Mouse (Mus musculus) intestine, embryonic 16.5 days (tissue): Measurements from ENCODE around the gene Gm20683. TPM values are rescaled to one million over a fixed set of nuclear protein-coding genes. Genes with fewer than 3 reads are reported as not detected.
A peak's percentile ranks its signal among the peaks of the same experiment; 100 is the strongest.

Source experiments
- ATAC-seq: fragments of 200-750 bp; cut with Nextera tagmentation; 2 replicates; pipeline ENCODE4 v1.8.0; 2017; ENCODE audit warnings: moderate TSS enrichment, moderate library complexity
- H3K27ac ChIP-seq: fragments of 300-500 bp; sonication (generic); 2 replicates; pipeline ENCODE4 v1.5.1; 2014; ENCODE audit warnings: mild to moderate bottlenecking, low read length
- H3K27me3 ChIP-seq: fragments of 300-500 bp; sonication (generic); replicated peaks from 2 replicates; pipeline ENCODE4 v1.6.1; 2014; ENCODE audit warnings: low read length, control low read depth, mixed read lengths; ENCODE audit not compliant: control insufficient read depth, insufficient read depth
- H3K36me3 ChIP-seq: fragments of 300-500 bp; sonication (generic); 2 replicates; pipeline ENCODE4 v1.6.1; 2014; ENCODE audit warnings: low read length, control low read depth; ENCODE audit not compliant: control insufficient read depth, insufficient read depth
- H3K4me1 ChIP-seq: fragments of 300-500 bp; sonication (generic); 2 replicates; pipeline ENCODE4 v1.6.1; 2014; ENCODE audit warnings: low read length, control low read depth, mixed read lengths; ENCODE audit not compliant: control insufficient read depth, insufficient read depth
- H3K4me2 ChIP-seq: fragments of 300-500 bp; sonication (generic); 2 replicates; pipeline ENCODE4 v1.6.1; 2014; ENCODE audit warnings: low read depth, low read length, control low read depth
- H3K4me3 ChIP-seq: fragments of 300-500 bp; sonication (generic); 2 replicates; pipeline ENCODE4 v1.5.1; 2014; ENCODE audit warnings: mild to moderate bottlenecking, low read length
- H3K9ac ChIP-seq: fragments of 300-500 bp; sonication (generic); 2 replicates; pipeline ENCODE4 v1.6.1; 2014; ENCODE audit warnings: low read depth, low read length
- H3K9me3 ChIP-seq: fragments of 300-500 bp; sonication (generic); 2 replicates; pipeline ENCODE4 v1.6.1; 2016; ENCODE audit warnings: low read length, control low read depth; ENCODE audit not compliant: control insufficient read depth
- WGBS: fragments of 180-500 bp; shearing (Covaris S2); extraction: QIAGEN DNeasy Blood & Tissue Kit; methylation state at CpG from one replicate; pipeline ENCODE4 v1.1.7; 2014; 5-methylcytosine and 5-hydroxymethylcytosine counted together
- polyA plus RNA-seq: library from polyadenylated mRNA; unstranded; fragments of >200 nt; fragmentation: Nextera tagmentation; extraction: Ambion mirVana; gene quantifications from 2 replicates; pipeline ENCODE4 v1.2.1, GENCODE M21; 2015

Gene Gm20683
- polyA plus RNA-seq, 1 experiment from 2014 or later = 2.3 TPM

- H3K9ac ChIP-seq = no peak overlapping the region
- no peak overlapping the region for H3K4me3 ChIP-seq
- no peak for ATAC-seq
- no peaks in the 10 kb centered on the region for H3K9me3 ChIP-seq
- WGBS = 22% methylated on average over 5 of the region's 5 CpGs
- H3K27me3 ChIP-seq = no peaks in the 10 kb centered on the region
- peaks cover 10% of the 10 kb centered on the region for H3K4me1 ChIP-seq
- peaks cover 14% of the 10 kb centered on the region; the same call in 1 of the 2 replicates for H3K36me3 ChIP-seq
- no peak overlapping the region for H3K27ac ChIP-seq
- no peak overlapping the region for H3K4me2 ChIP-seq
These were observed 39.5 kb upstream of the Gm20683 start for GRCm38 (mm10) chr17:25880913-25881641.

DNA sequence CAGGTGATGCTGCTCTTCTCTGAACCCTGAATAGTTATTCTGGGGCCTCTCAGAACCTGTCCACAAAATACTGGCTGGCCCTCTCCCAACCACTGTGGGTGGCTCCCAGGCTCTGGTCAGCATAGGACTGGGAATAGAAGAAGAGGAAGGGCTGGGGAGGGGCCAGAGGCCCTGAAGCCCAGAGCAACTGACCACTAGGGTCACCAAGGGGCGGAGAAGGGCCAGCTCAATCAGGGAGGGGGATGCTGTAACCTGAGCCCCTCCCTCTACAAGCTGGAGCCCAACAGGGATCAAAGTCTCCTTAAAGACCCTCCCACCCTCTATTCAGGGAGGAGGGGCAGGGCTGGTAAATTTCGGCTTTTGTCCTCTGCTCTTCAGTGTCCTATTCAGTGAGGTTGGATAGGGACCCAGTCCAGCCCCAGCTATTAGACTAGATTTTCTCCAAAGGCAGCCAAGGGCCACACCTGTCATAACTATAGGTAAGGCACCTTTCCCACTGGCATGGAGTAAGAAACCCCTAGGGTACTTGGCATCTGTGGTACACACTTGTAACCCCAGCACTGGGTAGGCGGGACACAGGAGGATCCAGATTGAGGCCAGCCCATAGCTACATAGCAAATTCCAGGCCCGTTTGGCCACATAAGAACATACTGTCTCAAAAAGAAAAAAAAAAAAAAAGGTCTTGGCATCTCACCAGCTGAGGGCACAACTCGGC is 38.8 kb upstream of the Gm20683 start, which contains the start of gene Wfikkn1:
Gene Wfikkn1, minus strand, starts transcription at position 663 of the 715 bp plus-strand sequence.
- no peak within 1 kb of the TSS for H3K4me3 ChIP-seq
- no peaks in the 10 kb centered on the region for H3K9me3 ChIP-seq
- H3K4me1 ChIP-seq = peaks cover 13% of the 10 kb centered on the region
- no peak within 1 kb of the TSS for H3K4me2 ChIP-seq
- H3K9ac ChIP-seq = no peak within 1 kb of the TSS
- H3K27me3 ChIP-seq = no peaks in the 10 kb centered on the region
- 39% methylated on average over 5 of the region's 5 CpGs for WGBS
- H3K36me3 ChIP-seq = peaks cover 14% of the 10 kb centered on the region; the same call in 1 of the 2 replicates
- no peak for ATAC-seq
- H3K27ac ChIP-seq = no peak within 1 kb of the TSS

DNA sequence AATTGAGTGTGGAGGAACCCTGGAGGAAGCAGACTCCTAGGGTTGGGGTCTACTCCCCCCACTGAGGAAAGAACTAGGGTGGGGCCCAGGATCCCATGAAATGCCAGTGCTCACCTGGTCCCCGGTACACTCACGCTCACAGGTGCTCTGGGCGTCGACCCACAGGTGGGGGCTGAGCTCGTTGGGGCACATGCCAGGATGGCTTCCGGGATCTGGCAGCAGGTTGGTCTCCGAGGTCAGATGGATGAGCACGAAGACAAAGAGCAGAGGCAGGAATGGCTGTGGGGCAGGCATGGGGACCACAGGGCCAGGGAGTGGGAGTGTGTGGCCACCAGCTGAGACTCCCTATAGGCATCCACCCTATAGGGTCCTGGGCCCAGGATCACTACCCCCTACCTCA is 38.2 kb upstream of the Gm20683 start:
- Histone ChIP-seq H3K27me3 (no peaks in the 10 kb centered on the region), H3K4me3 (no peak overlapping the region), H3K36me3 (peaks cover 14% of the 10 kb centered on the region; the same call in 1 of the 2 replicates), H3K4me2 (no peak overlapping the region), H3K9me3 (no peaks in the 10 kb centered on the region), H3K27ac (no peak overlapping the region), H3K4me1 (peaks cover 13% of the 10 kb centered on the region), H3K9ac (no peak overlapping the region)
- WGBS = 75% methylated on average over 8 of the region's 8 CpGs
- ATAC-seq = no peak

GRCm38 (mm10) chr17:25879261-25879660 is 37.7 kb upstream of the Gm20683 start:
- Histone ChIP-seq H3K4me2 (no peak overlapping the region), H3K27ac (no peak overlapping the region), H3K4me1 (peaks cover 15% of the 10 kb centered on the region), H3K9me3 (no peaks in the 10 kb centered on the region), H3K4me3 (no peak overlapping the region), H3K27me3 (no peaks in the 10 kb centered on the region), H3K36me3 (peaks cover 14% of the 10 kb centered on the region; the same call in 1 of the 2 replicates), H3K9ac (no peak overlapping the region)
- 55% methylated on average over 4 of the region's 4 CpGs for WGBS
- no peak for ATAC-seq

DNA sequence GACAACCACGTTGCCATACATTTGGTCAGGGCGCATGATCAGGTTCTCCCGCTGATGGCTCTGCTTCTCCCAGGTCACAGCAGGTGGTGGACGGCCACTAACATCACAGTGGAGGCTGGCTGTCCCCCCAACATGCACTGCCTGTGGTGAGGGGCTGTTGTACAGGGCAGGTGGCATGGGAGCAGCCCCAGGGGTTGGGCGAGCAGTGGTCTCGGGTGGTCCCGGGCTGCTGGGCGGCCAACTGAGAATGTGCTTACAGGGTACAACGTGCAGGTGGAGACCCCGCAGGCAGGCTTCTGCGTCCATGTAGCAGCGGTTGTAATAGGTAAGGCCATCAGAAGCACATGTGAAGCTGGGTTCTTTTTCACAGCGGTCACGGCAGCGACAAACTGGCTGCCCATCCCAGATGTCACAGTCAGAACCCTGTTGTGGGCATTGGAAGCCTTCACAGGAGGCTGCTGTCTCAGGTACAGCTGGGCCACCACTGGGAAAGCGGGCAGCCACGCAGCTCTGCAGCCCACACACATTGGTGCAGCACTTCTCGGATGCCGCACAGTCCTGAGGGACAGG is 37.1 kb upstream of the Gm20683 start:
- ATAC-seq = no peak
- Histone ChIP-seq H3K9me3 (no peaks in the 10 kb centered on the region), H3K36me3 (peaks cover 14% of the 10 kb centered on the region; the same call in 1 of the 2 replicates), H3K4me1 (peaks cover 19% of the 10 kb centered on the region), H3K27me3 (no peaks in the 10 kb centered on the region), H3K4me2 (no peak overlapping the region), H3K4me3 (no peak overlapping the region), H3K9ac (no peak overlapping the region), H3K27ac (no peak overlapping the region)
- 91% methylated on average over 19 of the region's 19 CpGs for WGBS

DNA sequence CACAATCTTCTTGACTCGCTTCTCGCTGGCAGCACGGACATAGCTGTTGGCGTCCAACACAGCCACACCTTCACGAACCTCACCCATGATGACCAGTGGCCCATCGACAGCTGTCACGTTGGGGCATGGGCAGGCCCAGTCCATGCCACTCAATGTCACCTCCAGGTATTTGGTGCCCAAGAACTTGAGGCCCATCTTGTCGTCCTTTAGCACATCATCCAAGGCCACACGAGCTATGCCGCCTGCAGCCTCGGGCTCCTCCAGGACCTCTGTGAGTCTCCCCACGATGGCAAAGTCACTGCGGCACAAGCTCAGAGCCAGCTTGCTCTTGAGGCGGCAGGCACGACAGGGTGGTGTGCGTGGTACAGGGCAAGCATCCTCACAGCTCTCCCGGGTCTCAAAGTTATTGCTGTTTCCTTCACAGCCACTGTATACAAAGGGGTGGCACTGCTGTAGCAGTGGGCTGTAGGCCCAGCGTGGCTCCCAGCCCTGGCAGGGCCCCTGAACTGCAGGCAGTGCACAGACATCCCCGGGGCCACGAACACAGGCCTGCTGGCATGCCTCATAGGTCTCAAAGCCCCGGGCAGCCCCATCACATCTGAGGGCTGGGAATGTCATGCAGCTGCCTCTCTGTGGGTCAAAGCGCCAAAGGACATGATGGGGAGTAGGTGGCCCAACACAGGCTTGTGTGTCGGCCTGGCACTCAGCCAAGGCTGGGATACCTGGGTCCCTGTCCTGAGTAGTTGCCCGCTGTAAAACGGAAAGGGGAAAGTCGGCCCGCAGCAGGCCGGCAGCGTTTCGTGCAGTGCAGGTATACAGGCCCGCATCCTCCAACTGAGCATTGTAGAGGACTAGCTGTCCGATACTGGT is 36.4 kb upstream of the Gm20683 start:
- H3K36me3 ChIP-seq = peaks cover 8% of the 10 kb centered on the region; the same call in 1 of the 2 replicates
- H3K4me3 ChIP-seq = no peak overlapping the region
- no peak overlapping the region for H3K4me2 ChIP-seq
- no peaks in the 10 kb centered on the region for H3K9me3 ChIP-seq
- no peaks in the 10 kb centered on the region for H3K27me3 ChIP-seq
- H3K27ac ChIP-seq = no peak overlapping the region
- peaks cover 19% of the 10 kb centered on the region for H3K4me1 ChIP-seq
- ATAC-seq = no peak
- WGBS = 92% methylated on average over 32 of the region's 32 CpGs
- H3K9ac ChIP-seq = no peak overlapping the region

DNA sequence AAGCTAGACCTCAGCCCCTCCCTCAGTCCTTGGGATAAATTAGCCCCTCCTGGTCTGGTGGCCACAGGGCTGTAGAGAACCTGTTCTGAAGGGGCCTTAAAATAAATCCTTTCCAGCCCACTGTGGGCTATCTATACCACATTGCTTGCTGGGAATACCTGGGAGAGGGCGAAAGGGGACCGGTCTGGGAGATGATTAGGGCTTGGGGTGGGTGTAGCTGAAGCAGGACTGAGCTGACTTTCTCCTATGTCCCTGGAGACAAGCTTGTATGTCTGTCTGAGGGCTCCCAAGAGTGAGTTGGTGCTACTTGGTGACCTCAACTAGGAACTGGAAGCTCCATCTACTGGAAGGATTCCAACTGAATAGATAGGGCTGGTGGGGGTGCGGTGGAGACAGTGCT is 35.5 kb upstream of the Gm20683 start:
- ATAC-seq = no peak
- 89% methylated on average over 3 of the region's 3 CpGs for WGBS
- Histone ChIP-seq H3K9ac (no peak overlapping the region), H3K27ac (no peak overlapping the region), H3K27me3 (no peaks in the 10 kb centered on the region), H3K4me2 (no peak overlapping the region), H3K36me3 (peaks cover 8% of the 10 kb centered on the region; the same call in 1 of the 2 replicates), H3K9me3 (no peaks in the 10 kb centered on the region), H3K4me1 (peaks cover 19% of the 10 kb centered on the region), H3K4me3 (no peak overlapping the region)

- WGBS = 57% methylated on average over 10 of the region's 10 CpGs
- H3K9ac ChIP-seq = peak overlapping the region; percentile 75
These were observed 34.9 kb upstream of the Gm20683 start for GRCm38 (mm10) chr17:25876347-25876915.

More at GRCm38 (mm10) chr17:25876347-25876915, 34.9 kb upstream of the Gm20683 start:
- peaks cover 8% of the 10 kb centered on the region; the same call in 1 of the 2 replicates for H3K36me3 ChIP-seq
- H3K9me3 ChIP-seq = no peaks in the 10 kb centered on the region
- no peak for ATAC-seq
- H3K4me2 ChIP-seq = peak overlapping the region; percentile 82
- H3K4me3 ChIP-seq = peak overlapping the region; percentile 74
- peaks cover 19% of the 10 kb centered on the region for H3K4me1 ChIP-seq
- no peak overlapping the region for H3K27ac ChIP-seq
- H3K27me3 ChIP-seq = no peaks in the 10 kb centered on the region
